Mouse (Mus musculus) testis, postnatal 10 days (tissue): ENCODE data around the gene Hspbap1.

Experiments
- DNase-seq: peaks from one replicate; pipeline ENCODE4 v3.0.0; 2021; ENCODE audit warnings: low spot score

Gene Hspbap1

GRCm38 (mm10) chr16:35802163-35802562, 32.0 kb downstream of the Hspbap1 start:
- no peak for DNase-seq

DNA sequence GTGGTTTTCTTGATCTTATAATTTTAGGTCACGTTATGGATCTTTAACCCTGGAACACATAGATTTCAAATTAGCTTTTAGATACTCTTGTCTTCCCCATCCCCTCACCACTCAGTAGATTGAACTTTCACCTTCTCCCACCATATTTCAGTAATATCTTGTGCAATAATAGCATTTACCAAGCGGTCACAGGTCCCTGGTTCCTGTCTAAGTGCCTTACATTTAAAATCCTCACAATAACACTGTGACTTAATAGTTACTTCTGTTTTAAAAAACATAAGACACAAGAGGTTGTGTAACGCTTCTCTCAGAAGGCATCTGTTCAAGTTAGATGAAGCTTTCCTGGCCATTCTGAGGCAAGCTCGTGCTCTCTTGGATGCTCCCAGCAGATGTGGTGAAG, 33.5 kb downstream of the Hspbap1 start:
- no peak for DNase-seq

GRCm38 (mm10) chr16:35806973-35807662, 36.9 kb downstream of the Hspbap1 start:
- no peak for DNase-seq

- DNase-seq, result no peak
These were observed 37.5 kb downstream of the Hspbap1 start for GRCm38 (mm10) chr16:35807663-35807992.

GRCm38 (mm10) chr16:35808838-35809237, 38.7 kb downstream of the Hspbap1 start:
- no peak for DNase-seq

- DNase-seq, result no peak
These were observed 42.9 kb downstream of the Hspbap1 start for GRCm38 (mm10) chr16:35813119-35813518.

- DNase-seq, result peak; percentile 88
These were observed 47.3 kb downstream of the Hspbap1 start for GRCm38 (mm10) chr16:35817255-35818089.

- DNase-seq, result no peak
These were observed 59.8 kb downstream of the Hspbap1 start for GRCm38 (mm10) chr16:35829999-35830398.

DNA sequence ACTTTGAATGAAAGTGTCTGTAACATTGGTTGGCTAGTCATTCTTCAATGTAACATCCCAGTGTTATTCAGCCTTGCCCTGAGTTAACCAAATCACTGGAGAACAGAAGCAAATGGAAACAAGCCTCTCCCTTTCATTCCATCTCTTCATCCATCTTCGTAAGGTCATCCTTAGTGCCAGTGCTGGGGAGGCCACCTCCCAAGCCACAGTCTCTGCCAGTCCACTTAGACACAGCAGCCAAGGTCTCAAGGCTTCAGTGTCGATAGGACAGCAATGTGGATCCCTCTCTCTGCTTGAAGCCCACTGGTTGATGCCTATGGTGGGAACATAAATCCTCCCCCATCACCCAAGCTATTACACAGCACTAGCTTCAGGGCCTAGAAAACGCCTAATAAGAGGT, 62.8 kb downstream of the Hspbap1 start:
- no peak for DNase-seq

- DNase-seq, result no peak
These were observed 64.5 kb downstream of the Hspbap1 start for GRCm38 (mm10) chr16:35834653-35835052.

GRCm38 (mm10) chr16:35839680-35840079, 69.5 kb downstream of the Hspbap1 start:
- DNase-seq, result no peak

DNA sequence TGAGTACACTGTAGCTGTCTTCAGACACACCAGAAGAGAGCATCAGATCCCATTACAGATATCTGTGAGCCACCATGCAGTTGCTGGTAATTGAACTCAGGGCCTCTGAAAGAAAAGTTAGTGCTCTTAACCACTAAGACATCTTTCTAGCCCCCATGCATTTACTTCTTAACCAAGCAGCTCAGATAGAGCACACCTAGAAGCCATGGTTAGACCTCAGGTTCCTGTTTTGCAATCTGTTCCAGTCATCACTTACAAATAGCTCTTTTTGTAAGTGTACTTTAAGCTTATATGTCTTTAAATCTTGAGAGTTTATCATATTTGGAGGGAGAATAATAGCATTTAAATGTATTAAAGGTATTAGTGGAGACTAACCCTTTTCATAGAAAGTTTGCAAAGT, 77.0 kb downstream of the Hspbap1 start:
- DNase-seq, result no peak

GRCm38 (mm10) chr16:35855846-35856245, 85.7 kb downstream of the Hspbap1 start:
- no peak for DNase-seq

- no peak for DNase-seq
These were observed 86.6 kb downstream of the Hspbap1 start for GRCm38 (mm10) chr16:35856766-35857165.

GRCm38 (mm10) chr16:35860236-35860635, 90.1 kb downstream of the Hspbap1 start:
- no peak for DNase-seq

GRCm38 (mm10) chr16:35862057-35862456, 91.9 kb downstream of the Hspbap1 start:
- peak; percentile 51 for DNase-seq

DNA sequence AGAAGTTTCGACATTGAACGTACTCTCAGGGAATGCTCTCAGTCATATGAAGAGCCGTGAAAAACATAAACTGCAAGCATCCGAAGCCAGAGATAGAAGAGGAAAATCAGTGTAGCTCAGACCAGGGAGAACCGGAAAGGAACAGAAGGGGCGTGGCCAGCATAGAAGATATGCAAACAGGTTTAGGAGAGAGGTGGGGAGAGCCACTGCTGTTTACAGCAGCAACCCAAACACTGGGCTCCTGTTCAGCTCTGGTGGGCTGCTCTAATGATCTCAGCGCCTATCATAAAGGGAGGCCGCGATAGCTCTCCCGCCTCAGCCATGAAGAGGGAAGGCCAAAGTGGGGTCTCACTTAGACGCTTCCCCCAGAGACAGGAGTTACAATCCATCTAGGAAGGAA, 97.6 kb downstream of the Hspbap1 start:
- DNase-seq, result no peak

DNA sequence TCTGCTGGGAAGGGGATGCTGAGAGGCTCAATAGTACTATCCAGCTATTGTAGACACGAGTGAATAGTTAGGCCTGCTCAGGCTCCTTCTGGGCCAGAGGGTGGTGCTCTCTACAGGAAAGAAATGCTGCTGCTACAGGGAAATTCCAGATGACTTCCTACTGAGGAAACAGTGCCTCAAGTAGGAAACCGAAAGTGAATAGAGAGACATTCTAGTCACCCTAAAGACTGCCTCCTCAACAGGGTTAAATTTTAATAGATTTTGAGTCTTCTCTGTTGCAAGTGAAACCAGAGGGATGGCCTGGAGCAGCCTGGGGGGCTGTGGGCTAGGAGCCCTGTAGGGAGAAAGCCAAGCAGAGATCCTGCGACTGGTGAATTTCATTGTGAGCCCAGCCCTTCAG, 99.0 kb downstream of the Hspbap1 start:
- DNase-seq, result no peak

GRCm38 (mm10) chr16:35869656-35870055, 99.5 kb downstream of the Hspbap1 start:
- no peak for DNase-seq

DNA sequence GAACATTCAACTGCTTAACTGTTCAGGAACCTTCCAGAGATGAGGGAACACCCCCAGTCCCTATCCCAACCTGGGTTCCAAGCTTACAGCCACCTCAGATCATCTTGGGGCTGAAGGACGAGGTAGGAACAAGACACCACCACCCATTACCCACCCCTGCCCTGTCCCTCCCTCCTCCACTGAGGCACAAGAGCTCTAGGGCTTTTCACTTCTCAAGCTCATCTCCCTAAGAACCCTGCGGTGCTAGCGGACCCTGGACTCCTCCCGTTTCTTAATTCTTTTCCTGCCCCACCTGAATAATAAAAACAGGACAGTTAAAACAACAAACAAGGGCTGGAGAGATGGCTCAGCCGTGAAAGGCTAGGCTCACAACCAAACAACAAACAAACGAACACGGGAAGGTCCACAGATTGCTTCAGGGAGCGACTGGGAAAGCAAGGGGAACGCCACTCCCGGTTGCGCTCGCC, 100.4 kb downstream of the Hspbap1 start:
- DNase-seq, result no peak

DNA sequence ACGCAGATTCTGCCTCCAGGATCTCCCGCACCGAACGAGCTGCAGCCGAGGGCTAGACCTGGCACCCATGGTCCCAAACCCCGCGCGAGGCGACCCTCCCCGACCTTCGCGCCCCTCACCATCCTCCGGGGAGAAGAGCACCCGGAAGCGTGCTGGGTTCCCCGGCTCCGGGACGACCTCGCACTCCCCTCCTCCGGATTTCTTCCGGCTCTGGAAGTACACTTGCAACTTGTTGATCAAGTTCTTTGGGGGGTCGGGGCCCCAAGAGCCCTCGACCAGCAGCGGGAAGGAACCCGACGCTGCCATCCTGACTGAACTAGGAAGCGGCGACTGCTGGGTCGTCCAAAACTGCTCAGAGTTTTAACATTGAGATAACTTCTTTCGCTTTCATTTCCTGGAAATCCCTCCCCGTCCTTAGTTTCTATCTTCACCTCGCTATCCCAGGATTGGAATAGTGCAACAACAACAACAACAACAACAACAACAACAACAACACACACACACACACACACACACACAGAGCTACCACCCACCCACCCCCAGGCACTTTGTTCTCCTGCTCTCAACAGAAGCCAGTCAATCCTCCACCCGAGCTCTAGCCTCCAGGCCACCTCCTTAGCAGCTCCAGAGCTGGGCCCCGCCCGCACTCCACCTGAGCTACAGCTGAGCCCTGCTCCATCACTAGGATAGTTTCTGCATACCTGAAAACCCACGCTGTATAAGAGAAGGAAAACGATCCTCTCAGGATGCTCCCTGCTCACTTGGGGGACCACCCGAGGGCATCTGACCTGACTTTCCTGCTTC, 101.1 kb downstream of the Hspbap1 start, which contains the start of gene Parp14:
Parp14 (minus strand) TSS at position 497 of the 804 bp plus-strand sequence.
- peak; percentile 55 for DNase-seq

DNA sequence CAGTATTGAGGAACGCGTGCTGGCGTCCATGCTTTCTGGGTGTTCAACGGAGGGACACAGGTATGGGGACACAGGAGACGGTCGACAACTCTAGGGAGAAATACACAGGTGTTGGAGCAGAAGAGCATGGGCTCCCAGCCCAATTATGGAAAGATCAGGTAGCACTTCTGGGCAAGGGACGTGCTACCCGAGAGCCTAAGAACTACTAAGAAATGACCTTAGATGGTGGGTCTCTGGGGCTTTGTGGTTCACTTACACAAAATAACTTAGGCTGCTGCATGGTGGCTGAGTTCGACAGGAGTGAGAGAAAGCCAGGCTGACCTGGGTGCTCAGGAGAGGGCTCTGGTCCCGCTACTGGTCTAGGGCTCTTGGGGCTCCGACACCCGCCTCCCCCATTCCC, 101.7 kb downstream of the Hspbap1 start:
- DNase-seq, result no peak
